ENCODE assay signal across 32 mouse cellular contexts in the genomic region with DNA sequence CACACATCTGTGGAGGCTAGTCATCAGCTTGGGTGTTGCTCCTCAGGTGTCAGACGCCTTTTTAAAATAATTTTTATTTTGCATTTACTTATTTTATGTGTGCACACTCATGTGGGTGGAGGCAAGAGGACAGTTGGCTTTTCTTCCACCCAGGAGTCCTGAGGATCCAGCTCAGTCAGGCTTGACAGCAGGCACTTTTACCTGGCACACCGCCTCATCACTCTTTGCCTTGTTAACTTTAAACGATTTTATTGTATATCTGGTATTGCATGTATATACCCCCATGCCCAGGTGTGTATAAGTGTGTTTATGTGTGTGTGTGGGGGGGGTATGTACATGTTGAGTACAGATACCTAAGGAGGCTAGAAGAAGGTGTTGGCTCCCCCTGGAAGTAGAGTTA. TPM values are rescaled to one million over a fixed set of nuclear protein-coding genes. Genes with fewer than 3 reads are reported as not detected.
"Had no signal": no experiment of that assay in that cellular context is flagged by ENCODE, and none has a peak within 500 bp of the region (broad histone marks: within the 10 kb centered on the region; RNA-seq: fewer than 3 reads in every experiment).

No protein-coding gene starts in this region.

- H3K4me3 ChIP-seq: heart, embryonic 10.5 days; heart, embryonic 12.5 days; hindbrain, embryonic 10.5 days; hindbrain, embryonic 12.5 days; intestine, embryonic 15.5 days; layer of hippocampus, adult 2 months; left cerebral cortex, adult 2 months; limb, embryonic 10.5 days; limb, embryonic 12.5 days; liver, embryonic 13.5 days; liver, embryonic 15.5 days had no signal

- DNase-seq: gastrocnemius, postnatal 10 days; gastrocnemius, postnatal 25 days; heart, adult 18-20 months; heart, postnatal 10 days; heart, postnatal 4 days; kidney, adult 18-20 months; kidney, adult 9 months; kidney, postnatal 10 days; kidney, postnatal 25 days; kidney, postnatal 4 days; liver; liver, embryonic 13.5 days; liver, postnatal 0 days had no signal

- ATAC-seq: hindbrain, embryonic 16.5 days; inflammation-experienced regulatory T-cells, adult 6 months; intestine, embryonic 15.5 days; intestine, postnatal 0 days; liver, postnatal 0 days had no signal

- H3K27ac ChIP-seq: heart, embryonic 10.5 days; hindbrain, embryonic 10.5 days; hindbrain, embryonic 12.5 days; hindbrain, embryonic 14.5 days; intestine, embryonic 15.5 days; left cerebral cortex, adult 2 months; limb, embryonic 10.5 days; limb, embryonic 12.5 days; liver, embryonic 13.5 days; liver, embryonic 15.5 days had no signal

- H3K4me1 ChIP-seq: limb, embryonic 10.5 days; limb, embryonic 12.5 days had no signal

- H3K27me3 ChIP-seq: heart, embryonic 12.5 days; hindbrain, embryonic 12.5 days; intestine, embryonic 15.5 days; limb, embryonic 12.5 days; liver, embryonic 13.5 days; liver, embryonic 15.5 days had no signal

RNA-seq across cellular contexts. Expression of gene Tmem239, which starts 51.6 kb away (rescaled TPM):
- polyA plus RNA-seq: heart, embryonic 10.5 days; heart, embryonic 12.5 days; heart, embryonic 14.5 days; heart, embryonic 16.5 days; hindbrain, embryonic 10.5 days; hindbrain, embryonic 12.5 days; hindbrain, embryonic 14.5 days; inflammation-experienced regulatory T-cells, adult 6 months; intestine, embryonic 15.5 days; intestine, postnatal 0 days; kidney, embryonic 16.5 days; limb, embryonic 10.5 days; limb, embryonic 12.5 days; limb, embryonic 14.5 days; liver, embryonic 11.5 days; liver, embryonic 13.5 days; liver, embryonic 15.5 days; liver, postnatal 0 days had no signal

RNA-seq across cellular contexts. Expression of gene 1700020A23Rik, which starts 52.8 kb away (rescaled TPM):
- polyA plus RNA-seq: heart, embryonic 12.5 days; heart, embryonic 14.5 days; heart, embryonic 16.5 days; hindbrain, embryonic 12.5 days; inflammation-experienced regulatory T-cells, adult 6 months; intestine, embryonic 15.5 days; intestine, postnatal 0 days; kidney, embryonic 16.5 days; limb, embryonic 10.5 days; limb, embryonic 12.5 days; limb, embryonic 14.5 days; liver, embryonic 11.5 days; liver, embryonic 13.5 days; liver, embryonic 15.5 days; liver, postnatal 0 days had no signal
